Mouse (Mus musculus): Measurements from ENCODE around the gene Traf3. TPM values are rescaled to one million over a fixed set of nuclear protein-coding genes. Genes with fewer than 3 reads are reported as not detected.

The Traf3 gene
- polyA plus RNA-seq, 1 experiment from 2014 or later = 6.0 TPM

Other genes starting within 250 kb of the Traf3 start
- 10.8 TPM in 2 replicates for gene Ankrd9, start 187.3 kb upstream of the Traf3 start, polyA plus RNA-seq (2014; fragmentation: Nextera tagmentation; extraction: Ambion mirVana)
- gene Rcor1, start 127.0 kb upstream of the Traf3 start, polyA plus RNA-seq (2014; fragmentation: Nextera tagmentation; extraction: Ambion mirVana) = 12.3 and 12.6 TPM in 2 replicates
- gene 4930595D18Rik, start 18.1 kb downstream of the Traf3 start, polyA plus RNA-seq (2014; fragmentation: Nextera tagmentation; extraction: Ambion mirVana) = not detected in 2 replicates
- 1.4 and 2.0 TPM in 2 replicates for gene Amn, start 104.7 kb downstream of the Traf3 start, polyA plus RNA-seq (2014; fragmentation: Nextera tagmentation; extraction: Ambion mirVana)
- gene Cdc42bpb, start 211.3 kb downstream of the Traf3 start, polyA plus RNA-seq (2014; fragmentation: Nextera tagmentation; extraction: Ambion mirVana) = 27.0 and 28.9 TPM in 2 replicates
- gene Lbhd2, start 240.4 kb downstream of the Traf3 start, polyA plus RNA-seq (2014; fragmentation: Nextera tagmentation; extraction: Ambion mirVana) = 1.2 TPM in 1 of 2 replicates, not detected in the other

Measured in heart, embryonic 14.5 days (tissue).